Mouse (Mus musculus) lung, adult 2 months (tissue): ENCODE measurements around the gene Zfp683. TPM values are rescaled to one million over a fixed set of nuclear protein-coding genes. Genes with fewer than 3 reads are reported as not detected.
A peak's percentile ranks its signal among the peaks of the same experiment; 100 is the strongest.

Source experiments
- DNase-seq: peaks from one replicate; pipeline ENCODE4 v3.0.0; 2022
- H3K4me1 ChIP-seq: fragments of 200-500 bp; 2 replicates; pipeline ENCODE4 v1.6.1; 2011; ENCODE audit warnings: low read length; ENCODE audit not compliant: control insufficient read depth, insufficient read depth
- H3K4me3 ChIP-seq: fragments of 200-500 bp; replicated peaks from 2 replicates; pipeline ENCODE3; 2011; ENCODE audit warnings: low read depth, mild to moderate bottlenecking, control low read depth, low read length; ENCODE audit errors: extremely low read depth
- CTCF ChIP-seq: fragments of 200-500 bp; IDR thresholded peaks from 2 replicates; pipeline ENCODE4 v1.5.1; 2011; ENCODE audit warnings: mild to moderate bottlenecking, low read length, control low read depth; ENCODE audit not compliant: insufficient read depth
- POLR2A ChIP-seq: fragments of 200-500 bp; IDR thresholded peaks from 2 replicates; pipeline ENCODE4 v1.6.1; 2011; ENCODE audit warnings: low read depth, mild to moderate bottlenecking, control low read depth, low read length, borderline replicate concordance; ENCODE audit errors: extremely low read depth
- WGBS: fragments of 180-500 bp; shearing (Covaris S2); methylation state at CpG from one replicate; pipeline ENCODE4 v1.1.7; 2018; 5-methylcytosine and 5-hydroxymethylcytosine counted together
- polyA plus RNA-seq: library from polyadenylated mRNA; depleted of rRNA; stranded (reverse); fragments of >200 nt; gene quantifications from 2 replicates; pipeline ENCODE4 v1.2.3, GENCODE M21; 2012

Gene Zfp683
- polyA plus RNA-seq, 1 experiment, result 0.27 TPM

DNA sequence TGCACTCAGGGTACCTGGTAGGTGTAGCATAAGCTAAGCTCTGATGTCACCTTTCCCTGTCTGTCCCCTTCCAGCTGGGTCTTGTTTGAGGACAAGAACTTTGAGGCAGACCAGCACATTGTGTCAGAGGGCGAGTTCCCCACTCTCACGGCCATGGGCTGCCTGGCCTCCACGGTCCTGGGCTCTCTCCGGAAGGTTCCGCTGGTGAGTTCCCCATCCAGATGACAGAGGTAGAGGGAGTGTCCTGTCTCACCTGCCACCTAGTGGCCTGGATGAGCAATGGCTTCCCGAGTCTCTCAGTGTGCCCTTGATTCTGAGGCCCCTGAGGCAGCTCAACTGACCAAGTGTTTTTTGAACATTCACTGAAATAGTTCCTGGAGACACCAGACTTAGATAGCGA lies 33.8 kb downstream of the Zfp683 start:
- TF ChIP-seq CTCF, result peak; percentile 85
- TF ChIP-seq POLR2A, result no peak
- DNase-seq, result peak; percentile 38
- H3K4me3 ChIP-seq, result no peak overlapping the region
- WGBS, result 17% methylated on average over 7 of the region's 7 CpGs
- no peaks in the 10 kb centered on the region for H3K4me1 ChIP-seq

DNA sequence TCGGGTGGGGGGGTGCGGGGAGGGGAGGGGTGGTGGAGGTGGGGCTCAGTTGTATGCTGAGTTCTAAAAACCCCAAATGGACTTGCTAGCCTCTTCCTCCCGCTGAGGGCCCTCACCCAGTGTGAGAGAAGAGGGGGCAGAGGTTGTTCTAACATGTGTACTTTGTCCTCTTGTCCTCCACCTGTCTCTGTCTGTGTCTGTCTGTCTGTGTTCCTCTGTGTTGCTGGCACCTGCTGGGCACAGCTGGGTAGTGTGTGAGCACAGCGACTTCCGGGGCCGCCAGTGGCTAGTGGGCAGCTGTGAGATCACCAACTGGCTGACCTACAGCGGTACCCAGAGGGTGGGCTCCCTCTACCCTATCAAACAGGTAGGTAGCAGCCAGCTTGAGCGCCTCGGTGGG lies 35.4 kb downstream of the Zfp683 start:
- WGBS, result 70% methylated on average over 9 of the region's 9 CpGs
- DNase-seq, result no peak
- TF ChIP-seq CTCF (no peak), POLR2A (no peak)
- Histone ChIP-seq H3K4me3 (no peak overlapping the region), H3K4me1 (no peaks in the 10 kb centered on the region)

DNA sequence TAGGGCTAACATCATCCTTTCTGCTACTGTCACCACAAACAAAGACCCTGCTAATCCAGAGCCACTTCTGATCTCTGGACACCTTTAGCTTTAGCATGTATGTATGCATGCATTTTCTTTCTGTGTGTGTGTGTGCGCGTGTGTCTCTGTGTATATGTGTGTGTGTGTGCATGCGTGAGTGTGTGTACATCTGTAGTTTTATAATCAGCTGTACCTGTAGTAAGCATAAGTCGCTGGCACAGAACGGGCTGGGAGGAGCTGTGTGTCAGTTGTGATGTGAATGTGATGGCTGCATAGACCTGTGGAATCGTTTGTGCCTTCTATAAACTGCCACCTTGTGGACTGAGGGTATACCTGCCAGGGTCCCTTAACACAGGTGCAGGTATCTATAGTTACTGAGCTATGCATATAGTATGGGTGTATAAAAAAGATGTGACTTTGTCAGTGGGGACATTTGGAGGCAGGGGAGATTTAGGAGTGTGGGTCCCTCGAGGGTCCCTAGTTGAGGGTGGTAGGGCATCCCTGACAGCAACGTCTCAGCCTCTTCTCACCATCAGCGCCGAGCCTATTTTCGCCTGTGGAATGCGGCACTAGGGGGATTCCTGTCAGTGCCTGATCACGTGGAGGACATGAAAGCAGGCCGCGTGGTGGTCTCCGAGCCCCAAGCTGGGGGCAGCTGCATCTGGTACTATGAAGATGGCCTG lies 37.0 kb downstream of the Zfp683 start:
- 74% methylated on average over 16 of the region's 16 CpGs for WGBS
- TF ChIP-seq POLR2A (no peak), CTCF (no peak)
- Histone ChIP-seq H3K4me1 (no peaks in the 10 kb centered on the region), H3K4me3 (no peak overlapping the region)
- no peak for DNase-seq

DNA sequence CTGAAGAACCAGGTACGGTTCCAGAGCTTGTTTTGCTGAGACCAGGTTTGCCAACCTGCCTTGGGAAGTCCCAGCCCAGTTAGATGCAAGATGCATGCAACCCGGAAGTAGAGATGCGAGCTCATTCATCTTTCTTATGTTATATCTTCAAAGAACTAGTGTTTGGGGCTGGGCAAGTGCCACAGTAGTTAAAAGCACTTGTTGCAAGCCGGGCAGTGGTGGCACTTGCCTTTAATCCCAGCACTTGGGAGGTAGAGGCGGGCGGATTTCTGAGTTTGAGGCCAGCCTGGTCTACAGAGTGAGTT lies 37.5 kb downstream of the Zfp683 start:
- no peak overlapping the region for H3K4me3 ChIP-seq
- WGBS, result 82% methylated on average over 6 of the region's 6 CpGs

DNA sequence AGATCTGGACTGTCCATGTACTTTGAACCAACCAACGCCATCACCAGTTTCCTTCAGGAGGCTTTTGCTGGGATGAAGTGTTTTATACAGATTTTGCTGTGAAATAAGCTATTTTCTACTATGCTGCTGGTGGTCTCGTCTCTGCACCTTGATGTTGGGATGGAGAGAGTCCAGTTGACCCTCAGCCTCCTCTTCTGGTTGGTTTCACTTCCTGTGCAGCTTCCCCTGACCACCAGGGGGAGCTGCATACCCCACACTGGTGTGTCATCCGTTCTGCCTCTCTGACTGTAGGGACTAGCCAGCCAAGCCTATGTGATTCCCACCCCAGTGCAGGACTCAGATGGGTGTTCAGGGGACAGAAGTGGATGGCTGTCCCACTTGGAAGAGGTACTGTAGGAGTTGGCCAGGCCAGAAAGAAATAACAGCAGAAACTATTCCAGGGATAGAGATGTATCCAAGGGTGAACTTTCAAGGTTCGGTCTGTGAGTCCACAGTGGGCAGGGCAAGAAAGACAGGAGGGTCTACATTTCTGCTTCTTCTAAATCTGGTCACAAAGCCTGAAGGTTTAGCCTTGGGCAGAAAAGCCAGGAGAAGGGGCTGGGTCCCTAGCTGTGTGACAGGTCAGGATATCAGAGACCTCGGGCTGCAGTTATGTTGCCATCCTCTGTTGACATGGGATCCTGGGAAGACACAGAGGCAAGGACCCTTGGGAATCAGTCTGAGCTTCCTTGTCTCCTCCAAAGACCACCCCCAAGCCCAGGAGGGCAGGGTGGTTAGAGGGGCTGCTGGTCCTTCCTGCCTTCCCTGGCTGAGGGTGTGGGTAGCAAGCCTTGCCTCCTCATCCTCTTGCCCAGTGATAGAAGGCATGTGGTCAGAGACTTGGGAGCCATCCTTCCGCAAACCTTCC lies 39.0 kb downstream of the Zfp683 start:
- H3K4me1 ChIP-seq, result no peaks in the 10 kb centered on the region
- TF ChIP-seq POLR2A (no peak), CTCF (peak; percentile 84)
- peak; percentile 56 for DNase-seq
- peak overlapping the region; percentile 39 for H3K4me3 ChIP-seq
- 64% methylated on average over 6 of the region's 6 CpGs for WGBS

More for the DNA sequence above, 37.5 kb downstream of the Zfp683 start:
- TF ChIP-seq POLR2A, result no peak
- TF ChIP-seq CTCF, result no peak
- DNase-seq, result no peak
- no peaks in the 10 kb centered on the region for H3K4me1 ChIP-seq

DNA sequence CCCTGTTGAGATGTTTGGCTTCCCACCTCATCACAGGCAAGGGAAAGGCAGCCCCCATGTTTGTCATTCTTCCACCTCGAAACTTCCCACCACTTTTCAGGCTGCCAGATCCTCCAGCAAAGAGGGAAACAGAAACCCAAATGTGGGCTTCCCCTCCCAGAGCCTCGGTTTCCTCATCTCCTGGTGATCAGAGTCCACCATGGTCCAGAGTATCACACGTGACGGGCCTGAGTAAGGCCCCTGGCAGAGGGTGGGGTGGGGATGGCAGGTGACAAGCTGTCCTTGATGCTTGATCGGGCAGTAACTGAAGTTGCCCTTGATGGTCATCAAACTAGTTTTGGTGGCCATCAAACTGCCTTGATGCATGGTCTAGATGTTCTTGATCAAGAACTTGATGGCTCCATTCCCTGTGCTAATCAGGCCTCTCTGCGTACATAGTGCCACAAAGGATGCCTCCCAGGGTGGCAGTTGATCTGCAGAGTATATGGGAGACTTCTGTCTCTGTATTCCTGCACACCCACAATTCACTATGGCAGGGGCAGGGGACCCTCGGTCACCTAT lies 40.4 kb downstream of the Zfp683 start:
- TF ChIP-seq POLR2A (no peak), CTCF (no peak)
- WGBS, result 74% methylated on average over 7 of the region's 7 CpGs
- H3K4me3 ChIP-seq, result peak overlapping the region; percentile 17
- H3K4me1 ChIP-seq, result no peaks in the 10 kb centered on the region
- DNase-seq, result no peak

DNA sequence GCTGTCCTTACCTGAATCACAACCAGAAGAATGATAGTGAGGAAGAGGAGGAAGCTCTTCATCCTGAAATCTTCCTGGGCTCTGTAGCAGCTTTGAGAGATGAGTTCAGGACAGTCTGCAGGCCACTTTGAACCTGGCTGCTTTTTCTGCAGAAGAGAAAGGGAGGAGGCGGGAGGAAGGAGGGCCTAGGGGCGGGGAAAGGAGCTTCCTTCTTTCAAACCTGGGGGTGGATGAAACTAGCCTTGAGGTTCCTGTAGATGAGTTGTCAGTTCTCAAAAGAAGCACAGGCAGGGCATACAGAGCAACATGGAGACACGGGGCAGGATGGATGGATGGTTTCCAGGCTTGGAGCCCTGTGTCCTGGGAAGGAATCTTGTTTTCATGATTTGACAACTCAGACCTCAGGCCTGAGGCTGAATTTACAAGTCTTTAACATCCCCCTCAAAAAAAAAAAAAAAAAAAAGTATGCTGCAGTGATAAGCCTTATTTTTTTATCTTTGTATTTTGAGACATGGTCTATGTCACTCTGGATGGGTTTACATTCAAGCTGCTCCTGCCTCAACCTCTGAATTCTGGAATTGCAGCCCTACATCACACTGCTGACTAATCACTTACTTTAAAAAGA lies 41.4 kb downstream of the Zfp683 start, which contains the start of gene Cd52:
Gene Cd52, minus strand, starts transcription at position 160 of the 625 bp plus-strand sequence.
- whole genome bisulfite sequencing, result 66% methylated on average over 3 of the region's 3 CpGs
- no peak for DNase-seq

DNA sequence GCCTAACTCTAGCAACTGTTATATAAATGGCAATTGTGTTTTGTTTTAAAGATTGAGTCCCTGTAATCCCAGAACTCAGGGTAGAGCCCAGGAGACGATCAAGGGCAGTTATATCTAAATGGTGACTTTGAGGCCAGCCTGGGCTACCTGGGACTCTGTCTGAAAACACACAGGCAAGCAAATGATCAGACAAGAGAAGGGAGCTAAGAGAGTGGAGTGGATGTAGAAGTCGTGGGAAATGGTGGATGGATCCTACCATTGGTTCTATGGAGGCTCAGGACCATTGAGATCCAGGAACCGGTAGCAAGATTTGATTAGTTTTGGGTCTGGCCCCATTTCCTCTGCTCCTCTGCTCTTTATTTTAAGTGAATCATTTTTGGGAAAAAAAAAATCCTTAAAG lies 42.5 kb downstream of the Zfp683 start:
- no peaks in the 10 kb centered on the region for H3K4me1 ChIP-seq
- H3K4me3 ChIP-seq, result no peak overlapping the region
- no peak for DNase-seq
- WGBS, result 76% methylated on average over 3 of the region's 3 CpGs
- no peak for TF ChIP-seq CTCF
- no peak for TF ChIP-seq POLR2A

More for the DNA sequence above, 41.4 kb downstream of the Zfp683 start, which contains the start of gene Cd52:
- peak within 1 kb of the TSS; percentile 17 for H3K4me3 ChIP-seq
- TF ChIP-seq POLR2A (no peak), CTCF (no peak)
- no peaks in the 10 kb centered on the region for H3K4me1 ChIP-seq

DNA sequence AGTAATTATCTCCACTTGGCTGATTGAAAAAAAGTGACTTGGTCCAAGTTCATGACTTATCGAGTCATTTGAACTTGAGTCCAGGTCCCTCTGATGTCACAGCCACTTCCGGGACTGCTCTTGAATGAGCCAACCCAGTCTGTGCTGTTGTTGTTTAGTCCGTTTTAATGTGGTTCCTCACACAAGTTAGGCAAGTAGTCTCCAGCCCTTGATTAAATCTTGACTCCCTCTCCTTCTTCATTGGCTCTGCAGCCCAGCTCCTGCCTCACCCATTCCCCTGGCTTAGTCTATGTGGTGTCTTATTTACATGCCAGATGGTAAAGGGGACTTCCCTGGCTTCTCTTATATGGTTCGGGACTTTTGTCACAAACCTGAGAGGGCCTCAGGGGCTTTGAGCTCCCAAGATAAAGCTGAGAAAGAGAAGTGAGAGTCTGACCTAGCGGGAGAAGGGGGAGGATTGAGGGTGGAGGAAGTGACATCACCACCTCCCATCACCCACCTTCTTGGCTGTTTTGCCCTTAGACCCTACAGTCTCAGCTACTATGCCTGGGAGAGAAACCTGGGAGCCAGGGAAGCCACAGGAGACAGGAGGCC lies 43.5 kb downstream of the Zfp683 start:
- no peak overlapping the region for H3K4me3 ChIP-seq
- no peak for DNase-seq
- no peaks in the 10 kb centered on the region for H3K4me1 ChIP-seq
- 64% methylated on average over 5 of the region's 5 CpGs for WGBS
- TF ChIP-seq CTCF (no peak), POLR2A (no peak)
